Mouse (Mus musculus) liver, postnatal 0 days (tissue): ENCODE data around the gene Dnah12. TPM values are rescaled to one million over a fixed set of nuclear protein-coding genes. Genes with fewer than 3 reads are reported as not detected.

Experiments
- ATAC-seq: fragments of 200-750 bp; cut with Nextera tagmentation; 2 replicates; pipeline ENCODE4 v1.8.0; 2017; ENCODE audit warnings: mild to moderate bottlenecking, moderate library complexity
- DNase-seq: peaks from one replicate; pipeline ENCODE4 v3.0.0-alpha.2; 2016
- H3K27ac ChIP-seq: fragments of 300-500 bp; sonication (generic); 2 replicates; pipeline ENCODE4 v1.5.1; 2014; ENCODE audit warnings: antibody characterized with exemption, moderate library complexity, mild to moderate bottlenecking, low read depth
- H3K27me3 ChIP-seq: fragments of 300-500 bp; sonication (generic); 2 replicates; pipeline ENCODE4 v1.6.1; 2014; ENCODE audit warnings: low read length, control low read depth, mixed read lengths; ENCODE audit not compliant: insufficient read depth
- H3K36me3 ChIP-seq: fragments of 300-500 bp; sonication (generic); replicated peaks from 2 replicates; pipeline ENCODE4 v1.6.1; 2014; ENCODE audit warnings: mild to moderate bottlenecking, control low read depth, low read length, moderate library complexity, mixed read lengths; ENCODE audit not compliant: insufficient read depth
- H3K4me1 ChIP-seq: fragments of 300-500 bp; sonication (generic); 2 replicates; pipeline ENCODE4 v1.6.1; 2014; ENCODE audit warnings: antibody characterized with exemption, mild to moderate bottlenecking, control low read depth; ENCODE audit not compliant: insufficient read depth
- H3K4me2 ChIP-seq: fragments of 300-500 bp; sonication (generic); 2 replicates; pipeline ENCODE4 v1.6.1; 2014; ENCODE audit warnings: low read depth, mild to moderate bottlenecking, low read length, moderate library complexity, mixed read lengths
- H3K4me3 ChIP-seq: fragments of 300-500 bp; sonication (generic); 2 replicates; pipeline ENCODE4 v1.5.1; 2014; ENCODE audit warnings: low read depth, low read length
- H3K9ac ChIP-seq: fragments of 300-500 bp; sonication (generic); replicated peaks from 2 replicates; pipeline ENCODE4 v1.6.1; 2014; ENCODE audit warnings: mild to moderate bottlenecking, moderate library complexity
- H3K9me3 ChIP-seq: fragments of 300-500 bp; sonication (generic); 2 replicates; pipeline ENCODE4 v1.6.1; 2016; ENCODE audit warnings: mild to moderate bottlenecking, control low read depth, low read length, mixed read lengths
- CTCF ChIP-seq: sonication (generic); IDR thresholded peaks from 2 replicates; pipeline ENCODE4 v1.5.1; 2016; ENCODE audit warnings: antibody characterized with exemption, low read depth
- EP300 ChIP-seq: IDR thresholded peaks from 2 replicates; pipeline ENCODE4 v1.6.1; 2016; ENCODE audit warnings: antibody characterized with exemption, low read depth, mild to moderate bottlenecking
- WGBS: fragments of 180-500 bp; shearing (Covaris S2); extraction: QIAGEN DNeasy Blood & Tissue Kit; methylation state at CpG from one replicate; pipeline ENCODE4 v1.1.7; 2014; ENCODE audit not compliant: insufficient replicate concordance; 5-methylcytosine and 5-hydroxymethylcytosine counted together
- polyA plus RNA-seq: library from polyadenylated mRNA; unstranded; fragments of >200 nt; fragmentation: Nextera tagmentation; extraction: Ambion mirVana; gene quantifications from 2 replicates; pipeline ENCODE4 v1.2.1, GENCODE M21; 2015

The Dnah12 gene
- polyA plus RNA-seq, 1 experiment from 2014 or later = 0.04 TPM

GRCm38 (mm10) chr14:26816785-26817184, 123.7 kb downstream of the Dnah12 start:
- DNase-seq (no peak), ATAC-seq (no peak)
- Histone ChIP-seq H3K27me3 (no peaks in the 10 kb centered on the region), H3K9ac (no peak overlapping the region), H3K4me3 (no peak overlapping the region), H3K27ac (no peak overlapping the region), H3K9me3 (no peaks in the 10 kb centered on the region), H3K4me2 (no peak overlapping the region), H3K4me1 (no peaks in the 10 kb centered on the region), H3K36me3 (no peaks in the 10 kb centered on the region)
- WGBS = 46% methylated on average over 4 of the region's 4 CpGs
- TF ChIP-seq EP300 (no peak), CTCF (no peak)

GRCm38 (mm10) chr14:26826020-26826419, 132.9 kb downstream of the Dnah12 start:
- DNase-seq (no peak), ATAC-seq (0 out of 2 replicates have a peak, but pooled peaks have one; percentile 23)
- H3K27ac ChIP-seq = no peak overlapping the region
- no peak; the same call in 1 of the 2 replicates for TF ChIP-seq CTCF
- TF ChIP-seq EP300 = peak; percentile 83
- H3K9me3 ChIP-seq = no peaks in the 10 kb centered on the region
- no peaks in the 10 kb centered on the region for H3K4me1 ChIP-seq
- H3K4me2 ChIP-seq = no peak overlapping the region
- H3K27me3 ChIP-seq = no peaks in the 10 kb centered on the region
- H3K4me3 ChIP-seq = no peak overlapping the region
- H3K9ac ChIP-seq = no peak overlapping the region
- H3K36me3 ChIP-seq = no peaks in the 10 kb centered on the region
- WGBS = 32% methylated on average over 2 of the region's 2 CpGs

GRCm38 (mm10) chr14:26853053-26853452, 160.0 kb downstream of the Dnah12 start:
- 60% methylated on average over 8 of the region's 8 CpGs for WGBS
- H3K9ac ChIP-seq = no peak overlapping the region
- H3K4me1 ChIP-seq = peaks cover 3% of the 10 kb centered on the region
- H3K27ac ChIP-seq = no peak overlapping the region
- TF ChIP-seq CTCF (no peak), EP300 (no peak)
- no peak for ATAC-seq
- no peak overlapping the region for H3K4me2 ChIP-seq
- DNase-seq = peak; percentile 44
- no peaks in the 10 kb centered on the region for H3K9me3 ChIP-seq
- no peak overlapping the region for H3K4me3 ChIP-seq
- H3K27me3 ChIP-seq = no peaks in the 10 kb centered on the region
- H3K36me3 ChIP-seq = no peaks in the 10 kb centered on the region

GRCm38 (mm10) chr14:26854066-26854465, 161.0 kb downstream of the Dnah12 start:
- H3K9me3 ChIP-seq = no peaks in the 10 kb centered on the region
- no peak for ATAC-seq
- no peak for DNase-seq
- no peak overlapping the region for H3K27ac ChIP-seq
- no peak overlapping the region for H3K4me3 ChIP-seq
- 63% methylated on average over 2 of the region's 2 CpGs for WGBS
- H3K9ac ChIP-seq = no peak overlapping the region
- no peaks in the 10 kb centered on the region for H3K27me3 ChIP-seq
- no peak for TF ChIP-seq CTCF
- peaks cover 6% of the 10 kb centered on the region for H3K4me1 ChIP-seq
- no peak overlapping the region for H3K4me2 ChIP-seq
- H3K36me3 ChIP-seq = no peaks in the 10 kb centered on the region

- ATAC-seq = peak; percentile 77
- Histone ChIP-seq H3K4me1 (peaks cover 6% of the 10 kb centered on the region), H3K9me3 (no peaks in the 10 kb centered on the region), H3K27ac (peak overlapping the region; percentile 4), H3K27me3 (no peaks in the 10 kb centered on the region), H3K4me2 (peak overlapping the region; percentile 40; the same call in 1 of the 2 replicates), H3K4me3 (no peak overlapping the region), H3K36me3 (no peaks in the 10 kb centered on the region), H3K9ac (no peak overlapping the region)
- 25% methylated on average over 2 of the region's 2 CpGs for WGBS
- no peak for TF ChIP-seq CTCF
- no peak for TF ChIP-seq EP300
- peak; percentile 25 for DNase-seq
Measured at GRCm38 (mm10) chr14:26858364-26858763, 165.3 kb downstream of the Dnah12 start.

GRCm38 (mm10) chr14:26859024-26859423, 165.9 kb downstream of the Dnah12 start:
- Histone ChIP-seq H3K27me3 (no peaks in the 10 kb centered on the region), H3K9ac (no peak overlapping the region), H3K27ac (no peak overlapping the region), H3K4me2 (no peak overlapping the region), H3K4me1 (peaks cover 6% of the 10 kb centered on the region), H3K36me3 (no peaks in the 10 kb centered on the region), H3K4me3 (no peak overlapping the region), H3K9me3 (no peaks in the 10 kb centered on the region)
- TF ChIP-seq CTCF (no peak), EP300 (no peak)
- DNase-seq (no peak), ATAC-seq (no peak)
- WGBS = 78% methylated on average over 3 of the region's 3 CpGs

- no peak overlapping the region for H3K4me2 ChIP-seq
- H3K9me3 ChIP-seq = no peaks in the 10 kb centered on the region
- WGBS = 74% methylated on average over 9 of the region's 9 CpGs
- no peaks in the 10 kb centered on the region for H3K4me1 ChIP-seq
- no peaks in the 10 kb centered on the region for H3K36me3 ChIP-seq
- no peak overlapping the region for H3K4me3 ChIP-seq
- no peaks in the 10 kb centered on the region for H3K27me3 ChIP-seq
- no peak for TF ChIP-seq EP300
- TF ChIP-seq CTCF = peak; percentile 45
- H3K27ac ChIP-seq = no peak overlapping the region
- no peak for DNase-seq
- H3K9ac ChIP-seq = no peak overlapping the region
- ATAC-seq = no peak
Measured at GRCm38 (mm10) chr14:26867356-26867755, 174.3 kb downstream of the Dnah12 start.
